Mouse (Mus musculus) regulatory T cell (primary cell): ENCODE measurements around the gene Olfr945.

Source experiments
- in situ Hi-C: fragments of 300-600 bp; cut with MboI, MseI; formaldehyde crosslinking; loops from one replicate; pipeline ENCODE4 v1.15.1; 2025; ENCODE audit warnings: high pct_unique_total_duplicates

Gene Olfr945

GRCm38 (mm10) chr9:39276718-39277117, at the start of gene Olfr945:
Olfr945 (minus strand) TSS chr9:39276818.
- in situ Hi-C loops = no loop called here

DNA sequence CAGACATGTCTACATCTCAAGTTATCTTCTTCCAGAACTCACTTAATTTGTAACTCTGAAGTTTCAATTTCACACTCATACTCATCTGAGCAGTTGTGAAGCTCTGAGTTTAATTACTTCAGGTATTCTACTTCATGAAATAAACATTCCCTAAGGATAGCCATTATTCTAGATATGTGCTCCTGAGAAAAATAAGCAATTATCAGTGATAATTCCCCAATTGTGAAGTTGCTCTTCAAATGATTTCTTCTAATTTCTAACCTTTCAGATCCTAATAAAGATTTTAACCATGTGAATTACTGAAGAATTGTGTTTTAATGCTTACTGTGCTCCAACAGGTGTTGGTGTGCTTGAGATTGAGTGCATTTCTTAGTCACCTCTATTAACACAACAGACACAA, 49.3 kb upstream of the Olfr945 start, which contains the start of gene Olfr948:
TSS of gene Olfr948 (minus strand) at position 101 of the 400 bp plus-strand sequence.
- in situ Hi-C loops = no loop called here

GRCm38 (mm10) chr9:39287136-39287535, 10.5 kb upstream of the Olfr945 start:
- in situ Hi-C loops = no loop called here

DNA sequence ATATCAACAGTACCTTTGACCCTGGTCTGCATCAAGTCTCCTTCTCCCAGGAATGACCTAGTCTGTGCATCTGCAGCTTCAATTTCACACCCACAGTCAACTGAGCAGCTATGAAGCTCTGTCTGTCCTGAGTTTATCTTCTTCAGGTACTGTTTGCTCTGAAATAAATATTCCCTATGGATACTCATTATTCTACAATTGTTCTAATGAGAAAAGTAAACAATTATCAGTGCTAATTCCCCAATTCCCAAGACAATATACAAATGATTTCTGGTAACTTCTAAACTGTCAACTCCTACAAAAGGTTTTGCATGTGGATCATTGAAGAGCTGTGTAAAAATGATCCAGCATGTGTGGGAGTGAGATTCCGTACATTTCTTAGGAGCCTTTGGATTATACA, 26.7 kb downstream of the Olfr945 start, which contains the start of gene Olfr1537:
TSS of gene Olfr1537 (minus strand) at position 101 of the 400 bp plus-strand sequence.
- in situ Hi-C loops = no loop called here
